Mouse (Mus musculus) cerebellum, postnatal 14 days (tissue): ENCODE data around the gene Rsl1d1.
"Not testable (repeated sequence)": the region's sequence is repeated elsewhere in the genome, so short reads cannot be mapped to it uniquely, and the experiment has no call there.

ENCODE experiments used
- DNase-seq, 2 experiments: peaks; one replicate each; pipeline ENCODE4 v3.0.0; 2021; ENCODE audit warnings: mixed read lengths in 2 of 2

Gene Rsl1d1

DNA sequence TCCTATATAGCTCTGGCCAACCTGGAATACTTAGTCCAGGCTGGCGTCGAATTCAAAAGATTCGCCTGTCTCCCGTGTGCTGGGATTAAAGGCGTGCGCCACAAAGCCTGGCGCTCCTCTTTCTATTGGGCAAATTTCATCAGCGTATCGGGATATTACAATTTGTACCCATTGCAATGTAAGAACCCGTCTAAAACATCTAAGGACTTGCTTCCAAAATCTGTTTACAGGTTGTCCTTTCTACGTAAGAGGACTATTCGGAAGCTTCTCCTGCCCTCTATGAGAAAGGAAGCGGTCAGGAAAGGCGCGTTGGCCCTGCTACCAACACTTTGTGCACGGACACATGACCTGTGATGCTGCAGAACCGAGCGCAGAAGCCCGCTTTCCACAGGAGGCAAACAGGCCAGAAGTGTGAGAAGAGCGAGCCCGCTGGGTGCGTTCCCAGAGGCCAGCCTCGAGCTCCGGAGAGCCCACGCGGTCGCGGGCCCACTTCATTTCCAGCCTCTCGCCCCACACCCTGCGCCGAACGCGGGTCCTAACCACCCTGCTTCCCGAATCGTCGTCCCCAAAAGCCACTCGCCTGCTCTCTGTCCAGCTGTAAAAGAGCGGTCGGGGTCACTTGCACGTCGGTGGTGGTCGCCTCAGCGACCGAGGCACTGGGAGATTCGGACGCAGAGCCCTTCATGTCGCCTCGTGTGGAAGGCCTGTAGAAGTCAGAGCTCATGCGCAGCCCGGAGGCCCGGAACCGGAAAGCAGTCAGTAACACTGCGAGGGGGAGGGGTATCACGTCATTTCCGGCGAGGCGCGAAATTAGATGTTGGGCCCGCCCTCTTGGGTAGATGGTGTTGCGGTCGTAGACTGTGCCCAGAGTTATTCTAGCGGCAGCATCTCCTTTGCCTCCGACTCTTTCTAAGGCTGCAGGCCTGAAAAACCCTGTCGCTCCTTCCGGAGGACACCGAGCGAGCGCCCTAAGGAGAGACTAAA is at the start of gene Rsl1d1:
Gene Rsl1d1, minus strand, starts transcription at position 761 of the 984 bp plus-strand sequence.
- peak; percentile 94 for DNase-seq

DNA sequence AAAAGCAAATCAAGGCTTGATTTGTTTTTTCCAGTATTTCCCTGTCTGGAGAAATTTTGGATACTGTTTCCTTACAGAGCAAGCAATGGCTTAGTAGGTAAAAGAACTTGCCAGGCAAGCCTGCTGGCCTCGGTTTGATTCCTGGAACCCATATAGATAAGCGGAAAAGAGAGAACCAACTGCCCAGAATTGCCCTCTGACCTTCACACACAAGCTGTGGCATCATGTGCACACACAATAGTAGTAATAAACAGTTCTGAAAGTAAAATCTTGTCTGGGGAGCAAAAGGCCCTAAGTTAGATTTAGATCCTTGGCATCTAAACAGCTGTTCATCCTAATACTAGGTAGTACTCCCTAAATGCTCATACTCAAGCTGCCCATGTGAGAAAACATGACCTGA is 44.7 kb upstream of the Rsl1d1 start:
- DNase-seq, result no peak

DNA sequence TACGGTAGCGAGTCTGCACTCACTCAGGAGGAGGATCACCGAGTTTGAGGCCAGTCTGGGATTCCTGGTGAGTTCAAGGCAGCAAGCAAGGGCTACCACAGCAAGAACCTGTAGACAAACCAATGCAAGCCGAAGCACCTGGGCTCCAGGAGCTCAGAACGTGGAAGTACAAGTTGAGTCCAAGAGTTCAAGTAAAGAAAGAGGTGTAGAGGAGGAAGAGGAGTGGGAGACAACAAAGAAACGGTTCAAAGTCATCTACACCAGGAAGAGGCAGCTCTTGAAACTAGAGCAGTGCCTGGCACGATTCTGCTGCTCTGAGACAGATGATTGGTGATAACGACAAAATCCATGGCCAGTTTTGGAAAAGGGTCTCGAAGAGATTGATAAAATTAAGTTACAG is 42.6 kb upstream of the Rsl1d1 start:
- DNase-seq, result no peak

DNA sequence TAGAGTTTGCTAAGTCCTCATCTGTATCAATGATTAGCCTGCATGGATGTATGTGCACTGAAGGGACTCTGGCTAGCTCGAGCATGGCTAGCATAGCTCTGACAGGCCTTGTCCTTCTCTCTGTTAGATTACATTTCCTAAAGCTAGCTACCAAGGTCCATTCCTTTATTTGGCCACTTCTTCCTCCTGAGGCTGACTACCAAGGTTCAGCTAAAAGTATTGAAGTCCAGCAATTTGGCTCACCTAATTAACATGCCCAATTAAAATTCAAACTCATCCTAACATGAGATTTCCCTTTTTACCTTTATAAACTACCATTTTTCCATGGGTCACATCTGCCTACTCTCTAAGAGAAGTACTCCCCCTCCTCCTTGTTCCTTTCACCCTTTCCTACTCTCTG is 39.3 kb upstream of the Rsl1d1 start:
- no peak for DNase-seq

DNA sequence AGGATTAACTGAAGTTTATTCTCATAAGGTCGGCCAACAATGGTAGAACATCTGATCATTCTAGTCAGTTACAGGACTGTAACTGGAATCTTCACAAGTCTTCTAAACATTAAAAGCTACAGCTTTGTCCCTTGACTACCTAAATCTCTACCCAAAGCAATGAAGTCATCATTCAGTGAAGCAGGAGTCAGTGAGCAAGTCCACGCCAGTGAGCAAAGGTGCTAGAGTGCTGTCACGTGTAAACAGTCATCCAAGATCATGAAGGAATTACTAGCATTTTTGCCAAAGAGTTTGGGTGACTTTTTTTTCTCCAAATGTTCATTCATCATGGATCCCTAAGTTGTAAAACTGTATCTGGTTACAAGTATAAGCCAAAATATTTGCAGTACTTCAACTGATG is 14.7 kb upstream of the Rsl1d1 start:
- no peak for DNase-seq

DNA sequence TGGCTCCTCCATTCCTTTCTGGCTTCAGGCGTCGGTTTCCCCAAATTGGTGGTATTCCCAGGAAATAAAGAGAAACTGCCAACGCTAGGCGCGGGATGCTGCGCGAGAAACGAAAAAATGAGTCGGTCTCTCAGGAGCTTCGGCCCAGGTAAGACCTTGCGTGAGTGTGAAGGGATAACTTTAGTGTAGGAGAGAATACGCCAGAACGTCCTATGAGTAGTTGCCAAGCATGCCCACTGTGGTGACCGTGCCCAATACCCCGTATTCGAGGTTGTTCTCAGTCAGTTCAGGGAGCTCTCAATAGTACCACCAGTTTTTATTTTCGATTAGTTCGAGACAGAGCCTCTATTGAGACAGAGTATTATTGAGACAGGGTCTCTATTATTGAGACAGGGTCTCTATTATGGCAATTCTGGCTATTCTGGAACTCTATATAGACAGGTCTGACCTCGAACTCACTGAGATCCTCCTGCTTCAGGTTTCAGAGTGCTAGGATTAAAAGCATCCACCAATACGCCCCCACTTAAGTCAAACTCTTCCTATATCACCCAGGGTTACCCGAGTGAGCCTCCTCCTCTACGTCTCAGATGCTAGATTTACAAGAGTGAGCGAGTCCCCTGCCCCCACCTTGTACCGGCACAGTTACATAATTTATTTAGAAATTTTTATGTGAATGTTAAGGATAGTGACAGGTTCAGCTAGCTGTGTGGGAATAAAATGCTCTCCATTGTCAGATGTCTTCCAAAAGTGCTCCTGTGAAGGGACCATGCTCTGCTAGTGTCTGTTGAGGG is 664 bp upstream of the Rsl1d1 start:
- DNase-seq, result no peak

DNA sequence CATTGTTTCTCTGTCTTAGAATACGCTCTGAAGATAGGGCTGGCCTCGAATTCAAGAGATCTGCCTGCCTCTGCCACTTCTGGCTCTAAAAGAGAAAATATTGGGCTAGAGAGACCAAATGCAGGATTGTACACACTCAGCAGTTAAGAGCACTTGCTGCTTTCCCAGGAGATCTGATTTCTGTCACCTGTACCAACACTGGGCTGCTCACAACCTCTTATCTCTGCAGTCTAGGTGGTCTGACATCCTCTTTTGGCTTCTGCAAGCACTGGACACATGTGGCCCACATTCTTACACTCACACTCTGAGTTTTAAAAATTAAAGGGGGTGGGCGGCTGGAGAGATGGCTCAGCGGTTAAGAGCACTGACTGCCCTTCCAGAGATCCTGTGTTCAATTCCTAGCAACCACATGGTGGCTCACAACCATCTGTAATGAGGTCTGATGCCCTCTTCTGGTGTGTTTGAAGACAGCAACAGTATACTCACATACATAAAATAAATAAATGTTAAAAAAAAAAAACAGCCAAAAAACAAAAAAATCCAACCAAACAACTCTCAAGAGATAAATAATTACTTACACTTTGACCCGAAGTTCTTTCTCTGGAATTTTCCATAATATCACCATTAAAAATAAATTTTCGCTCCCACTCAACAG is 1.3 kb downstream of the Rsl1d1 start:
- DNase-seq, result no peak

DNA sequence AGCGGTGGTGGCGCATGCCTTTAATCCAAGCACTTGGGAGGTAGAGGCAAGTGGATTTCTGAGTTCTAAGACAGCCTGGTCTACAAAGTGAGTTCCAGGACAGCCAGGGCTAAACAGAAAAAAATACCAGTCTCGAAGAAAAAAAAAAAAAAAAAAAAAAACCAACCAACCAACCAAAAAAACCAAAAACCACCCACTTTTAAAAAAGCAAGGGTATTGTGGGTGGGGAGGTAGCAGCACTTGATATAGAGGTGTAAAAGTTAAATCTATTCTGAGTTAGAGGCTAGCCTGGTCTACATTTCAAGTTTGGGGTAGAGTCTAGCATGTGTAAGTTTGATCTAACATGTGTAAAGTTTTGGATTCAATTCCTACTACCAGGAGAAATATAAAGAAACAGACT is 2.9 kb downstream of the Rsl1d1 start:
- no peak for DNase-seq

DNA sequence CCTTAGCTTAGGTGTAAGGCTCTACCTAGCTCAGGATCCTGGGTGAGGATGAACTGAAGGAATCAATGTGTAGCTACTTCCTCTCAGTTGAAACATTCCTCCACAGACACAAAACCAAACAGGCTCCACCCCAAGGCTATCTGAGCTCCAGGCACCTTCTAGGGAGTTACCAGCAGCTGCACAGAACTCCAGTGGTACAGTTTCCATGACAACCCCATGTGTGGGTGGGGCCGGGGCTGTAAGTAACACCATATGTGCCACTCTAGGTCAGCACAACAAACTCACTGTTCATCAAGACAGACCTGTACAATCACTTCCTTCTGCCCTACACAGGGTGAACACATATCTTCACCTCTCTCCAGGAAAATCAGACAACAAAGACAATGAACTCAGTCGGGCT is 4.7 kb downstream of the Rsl1d1 start:
- no peak for DNase-seq

DNA sequence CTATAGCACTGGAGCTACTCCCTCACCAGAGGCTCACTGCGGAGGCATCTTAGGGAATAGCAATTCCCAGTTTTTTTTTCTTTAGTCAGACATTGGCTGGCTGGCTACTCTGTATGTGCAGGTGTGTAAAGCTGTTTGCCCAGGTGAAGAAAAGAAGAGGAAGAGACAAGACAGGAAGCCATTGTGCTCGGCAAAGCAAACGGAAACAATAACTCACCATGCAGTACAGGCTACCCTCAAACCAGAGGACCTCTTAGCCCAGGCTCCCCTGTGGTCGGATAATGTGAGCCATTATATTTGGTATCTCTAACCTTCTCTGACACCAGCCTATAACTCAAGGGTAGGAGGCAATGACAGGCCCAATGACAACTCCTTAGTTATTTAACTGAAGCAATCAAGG is 6.1 kb downstream of the Rsl1d1 start:
- no peak for DNase-seq

DNA sequence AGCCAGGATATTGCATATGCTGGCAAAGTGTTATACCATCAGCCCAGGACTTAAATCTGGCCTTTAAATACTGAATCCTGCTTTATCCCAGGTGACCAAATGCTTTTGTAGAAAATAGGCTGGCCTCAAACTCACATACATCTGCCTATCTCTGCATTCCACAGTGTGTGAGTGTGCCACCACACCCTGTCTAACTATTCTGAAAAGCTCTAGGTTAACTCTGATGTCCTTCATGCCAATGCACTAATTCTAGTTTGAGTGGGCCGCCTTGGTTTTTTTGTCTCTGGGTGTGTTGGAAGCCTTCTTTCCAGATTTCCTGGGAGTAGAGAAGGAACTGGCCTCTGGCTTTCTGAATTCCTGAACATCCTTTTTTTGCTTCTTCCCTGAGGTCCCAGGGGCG is 9.9 kb downstream of the Rsl1d1 start:
- DNase-seq, result no peak

DNA sequence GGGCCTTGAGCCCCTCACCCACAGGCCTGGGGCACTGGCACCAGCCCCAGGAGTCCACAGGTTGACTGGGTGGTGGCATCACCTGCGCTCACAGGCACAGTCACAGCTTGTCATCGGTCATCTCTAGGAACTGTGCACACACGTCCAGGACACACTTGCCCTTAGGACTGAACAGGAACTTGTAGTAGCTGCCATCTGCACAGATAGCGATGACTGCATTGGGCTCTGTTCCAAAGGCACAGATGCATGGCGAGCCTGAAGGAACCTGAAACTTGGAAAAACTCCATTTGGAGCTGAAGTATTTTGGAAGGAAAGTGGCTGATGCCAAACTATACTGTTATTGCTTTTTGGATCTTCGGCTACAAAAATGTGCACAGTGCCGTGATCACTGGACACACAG is 13.0 kb downstream of the Rsl1d1 start:
- DNase-seq, result peak; percentile 68 to 75

DNA sequence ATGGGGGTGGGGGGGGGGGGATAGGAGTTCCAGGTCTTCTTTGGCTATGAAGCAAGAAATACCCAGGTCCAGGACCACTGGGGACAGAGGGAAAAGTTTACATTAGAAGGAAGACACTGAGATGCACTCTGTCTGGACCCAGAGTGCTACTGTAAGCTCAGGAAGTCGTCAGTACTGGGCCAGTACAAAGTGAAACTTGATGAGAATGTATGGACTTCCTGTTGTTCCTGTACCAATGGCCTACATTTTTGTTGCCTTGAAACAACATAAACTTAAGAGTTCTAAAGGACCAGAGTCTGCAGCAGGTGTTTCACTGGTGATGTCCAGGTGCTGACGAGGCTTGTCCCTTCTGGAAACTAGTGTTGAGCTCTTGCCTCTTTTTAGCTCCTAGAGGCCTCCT is 25.7 kb downstream of the Rsl1d1 start:
- DNase-seq, result no peak

DNA sequence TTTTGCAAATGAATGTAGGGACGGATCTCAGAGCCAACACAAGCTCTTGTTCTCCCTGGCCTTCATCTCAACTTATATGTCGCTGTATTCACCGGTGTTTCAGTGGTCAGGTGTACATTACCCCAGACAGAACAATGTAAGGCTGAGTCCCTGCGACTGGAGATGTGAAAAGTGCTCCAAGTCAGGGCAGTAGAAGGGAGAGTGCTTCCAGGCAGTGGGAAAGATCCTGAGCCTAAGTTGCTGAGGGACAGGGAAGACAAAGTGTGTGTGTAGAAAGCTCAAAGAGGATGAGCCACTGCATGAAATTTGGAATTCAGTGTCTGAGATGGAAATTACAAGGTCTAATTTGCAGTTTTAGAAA is 26.3 kb downstream of the Rsl1d1 start:
- no peak for DNase-seq

DNA sequence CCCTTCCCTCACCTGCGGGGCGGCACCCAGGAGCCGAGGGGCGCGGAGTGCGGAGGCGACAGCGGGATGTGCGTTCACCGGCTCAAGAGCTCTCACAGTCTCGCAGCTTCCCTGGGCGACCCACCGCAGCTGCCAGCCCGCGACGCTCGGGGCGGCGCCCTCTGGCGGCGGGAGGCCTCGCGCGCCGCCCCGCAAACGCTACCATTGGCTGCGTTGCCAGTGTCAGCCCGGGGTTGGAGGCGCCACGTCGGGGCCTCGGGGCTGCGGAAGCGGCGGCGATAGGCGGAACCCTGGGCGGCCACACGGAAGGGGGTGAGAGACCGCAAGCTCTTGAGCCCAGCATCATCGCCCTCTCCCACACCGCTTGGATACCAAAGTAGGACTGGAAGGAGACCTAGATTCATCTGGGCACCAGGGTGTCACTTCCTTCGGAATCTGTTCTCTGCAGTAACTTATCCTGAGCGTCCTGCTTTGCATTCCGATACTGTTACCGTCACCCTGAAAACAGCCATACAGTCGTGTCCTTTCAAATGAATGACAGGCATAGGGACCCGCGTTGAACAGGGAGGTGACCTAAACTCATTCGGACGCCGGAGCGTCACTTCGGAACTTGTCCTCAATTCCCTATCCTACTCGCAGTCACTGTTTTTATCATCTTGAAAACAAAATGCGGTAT is 26.8 kb downstream of the Rsl1d1 start, which contains the start of gene Zc3h7a:
Gene Zc3h7a, minus strand, starts transcription at position 186 of the 676 bp plus-strand sequence.
- peak; percentile 90 to 91 for DNase-seq

DNA sequence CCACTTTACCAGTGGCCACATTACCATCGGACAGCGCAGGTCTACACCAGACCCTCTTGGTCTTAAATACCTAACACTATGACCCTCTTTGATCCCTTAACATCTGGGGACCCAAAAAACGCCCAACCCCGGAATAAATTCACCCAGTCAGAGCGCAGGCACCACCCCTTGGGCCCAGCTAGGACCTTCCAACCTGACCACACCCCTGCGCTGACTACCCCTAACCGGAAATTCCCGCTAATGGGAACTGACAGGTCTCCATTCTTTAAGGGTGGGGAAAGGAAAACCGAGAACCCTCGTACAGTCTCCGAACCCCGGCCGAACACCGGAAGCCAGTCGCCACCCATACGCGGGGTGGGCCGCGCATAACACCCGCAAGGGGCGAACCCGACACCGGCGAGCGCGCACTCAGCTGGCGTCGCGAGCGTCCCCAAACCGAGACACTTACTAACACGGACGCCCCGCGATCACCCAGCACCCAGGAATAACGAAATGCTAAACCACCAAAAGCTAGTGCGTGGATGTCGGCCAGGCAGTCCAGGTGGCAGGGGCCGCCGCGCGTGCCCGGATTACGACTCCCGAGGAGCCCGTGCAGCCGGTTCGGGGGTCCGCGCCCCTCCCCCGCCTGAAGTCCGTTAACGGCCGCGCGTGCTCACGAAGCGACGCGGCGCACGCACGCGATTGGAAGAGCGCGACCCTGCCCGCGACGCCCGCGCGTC is 27.5 kb downstream of the Rsl1d1 start:
- peak in 1 of 2 experiments; percentile 66 for DNase-seq

DNA sequence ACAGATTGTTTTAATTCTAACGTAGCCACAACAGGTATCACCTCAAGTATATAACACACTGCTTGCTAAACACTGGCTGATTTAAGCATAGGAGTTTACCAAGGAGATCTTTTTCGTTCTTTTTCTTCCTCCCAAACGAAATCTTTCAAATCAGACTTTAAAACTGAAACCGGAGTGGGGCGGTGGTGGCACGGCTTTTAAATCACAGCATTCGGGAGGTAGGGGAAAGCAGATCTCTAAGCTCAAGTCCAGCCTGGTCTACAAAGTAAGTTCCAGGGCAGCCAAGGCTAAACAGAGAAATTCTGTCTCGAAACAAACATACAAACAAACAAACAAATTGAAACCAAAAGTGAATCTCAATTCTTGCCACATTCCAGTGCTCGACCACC is 28.0 kb downstream of the Rsl1d1 start:
- DNase-seq, result no peak

DNA sequence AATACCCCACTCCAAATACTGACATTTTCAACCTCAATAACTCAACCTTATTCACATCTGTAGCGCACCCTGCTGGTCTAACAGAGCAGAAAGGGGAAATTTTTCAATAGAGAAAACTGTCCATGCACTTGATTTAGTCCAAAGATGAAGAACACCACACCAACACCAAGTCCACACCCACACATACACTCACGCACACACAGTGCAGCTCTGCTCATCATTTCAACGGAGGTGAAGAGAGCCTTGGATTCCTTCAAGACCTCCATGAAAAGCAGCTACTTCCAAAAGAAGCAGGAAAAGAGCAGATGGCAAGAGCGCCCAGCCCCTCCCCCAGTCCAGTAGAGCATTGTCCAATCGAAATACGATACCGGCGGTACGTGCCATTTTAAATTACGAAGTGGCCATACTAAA is 28.5 kb downstream of the Rsl1d1 start:
- DNase-seq, result peak; percentile 67 to 77

DNA sequence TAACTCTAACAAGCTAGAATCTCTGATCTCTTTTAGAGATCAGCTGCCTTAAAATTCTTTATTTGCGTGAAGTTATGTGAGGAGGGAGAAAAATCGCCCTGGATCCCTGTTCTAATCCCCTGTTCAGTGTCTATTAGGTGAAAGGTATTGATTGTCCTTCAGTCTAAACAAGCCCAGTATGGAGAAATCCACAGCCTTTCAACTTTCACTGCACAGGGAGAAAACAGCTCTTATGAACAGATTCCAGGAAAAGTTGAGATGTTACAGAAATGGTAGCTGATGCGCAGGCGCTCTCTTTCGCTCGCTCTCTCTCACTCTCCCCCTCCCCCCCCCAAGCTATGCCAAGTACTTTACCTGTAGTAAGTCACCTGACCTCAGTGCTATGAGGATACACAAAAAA is 31.5 kb downstream of the Rsl1d1 start:
- DNase-seq, result no peak

DNA sequence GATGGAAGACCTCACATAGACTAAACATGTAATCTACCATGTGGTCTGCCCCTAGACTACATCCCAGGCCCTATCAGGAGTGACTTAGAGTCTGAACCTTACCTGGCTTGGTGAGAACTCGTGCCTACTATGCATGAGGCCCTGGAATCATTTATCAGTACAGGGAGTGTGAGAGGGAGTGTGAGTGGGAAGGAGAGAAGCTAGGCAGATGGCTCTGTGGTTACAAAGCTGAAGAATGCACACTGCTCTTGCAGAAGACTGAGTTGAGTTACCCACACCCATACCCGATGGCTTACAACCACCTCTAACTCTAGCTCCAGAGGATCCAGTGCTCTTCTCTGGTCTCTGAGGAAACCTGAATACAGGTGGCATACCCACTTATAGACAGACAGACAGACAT is 36.7 kb downstream of the Rsl1d1 start:
- no peak for DNase-seq

DNA sequence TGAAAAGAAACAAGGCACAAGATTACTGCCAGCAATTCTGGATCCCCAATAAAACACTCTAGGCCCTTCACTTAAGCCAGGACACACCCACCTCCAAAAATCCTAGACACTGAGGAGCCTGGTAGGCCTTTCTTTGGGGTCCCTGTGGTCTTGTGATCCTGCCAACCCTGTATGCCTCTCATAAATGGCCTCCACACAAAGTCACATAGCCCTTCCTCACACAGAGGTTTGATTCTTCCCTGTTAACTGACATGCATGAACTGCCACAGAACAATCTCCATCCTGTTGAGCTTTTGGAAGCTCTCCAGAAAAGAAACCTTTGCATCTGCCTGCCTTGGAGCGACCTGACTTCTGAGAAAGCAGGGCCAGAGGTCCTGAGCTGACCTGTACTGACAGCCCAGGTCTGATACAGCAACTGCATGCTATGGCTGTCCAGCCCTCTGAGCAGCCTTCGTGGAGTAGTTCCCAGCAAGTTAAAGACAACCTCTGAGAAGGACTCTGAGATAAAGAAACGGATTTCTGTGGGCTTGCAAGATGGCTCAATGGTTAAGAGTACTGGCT is 38.4 kb downstream of the Rsl1d1 start:
- no peak for DNase-seq

DNA sequence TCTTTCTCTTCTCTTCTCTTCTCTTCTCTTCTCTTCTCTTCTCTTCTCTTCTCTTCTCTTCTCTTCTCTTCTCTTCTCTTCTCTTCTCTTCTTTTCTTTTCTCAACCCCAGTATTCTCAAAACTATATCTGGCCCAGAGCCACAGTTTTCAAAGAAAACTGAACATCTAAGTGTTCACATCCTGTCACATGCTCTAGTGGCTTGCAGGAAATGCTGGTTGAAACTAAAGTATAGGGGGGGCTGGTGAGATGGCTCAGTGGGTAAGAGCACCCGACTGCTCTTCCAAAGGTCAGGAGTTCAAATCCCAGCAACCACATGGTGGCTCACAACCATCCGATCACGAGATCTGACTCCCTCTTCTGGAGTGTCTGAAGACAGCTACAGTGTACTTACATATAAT is 45.4 kb downstream of the Rsl1d1 start:
- not testable (repeated sequence) for DNase-seq
